Mouse (Mus musculus): Measurements from ENCODE around the gene Specc1. TPM values are rescaled to one million over a fixed set of nuclear protein-coding genes. Genes with fewer than 3 reads are reported as not detected.

Gene Specc1
- polyA plus RNA-seq, 1 experiment, result 28.9 TPM

DNA sequence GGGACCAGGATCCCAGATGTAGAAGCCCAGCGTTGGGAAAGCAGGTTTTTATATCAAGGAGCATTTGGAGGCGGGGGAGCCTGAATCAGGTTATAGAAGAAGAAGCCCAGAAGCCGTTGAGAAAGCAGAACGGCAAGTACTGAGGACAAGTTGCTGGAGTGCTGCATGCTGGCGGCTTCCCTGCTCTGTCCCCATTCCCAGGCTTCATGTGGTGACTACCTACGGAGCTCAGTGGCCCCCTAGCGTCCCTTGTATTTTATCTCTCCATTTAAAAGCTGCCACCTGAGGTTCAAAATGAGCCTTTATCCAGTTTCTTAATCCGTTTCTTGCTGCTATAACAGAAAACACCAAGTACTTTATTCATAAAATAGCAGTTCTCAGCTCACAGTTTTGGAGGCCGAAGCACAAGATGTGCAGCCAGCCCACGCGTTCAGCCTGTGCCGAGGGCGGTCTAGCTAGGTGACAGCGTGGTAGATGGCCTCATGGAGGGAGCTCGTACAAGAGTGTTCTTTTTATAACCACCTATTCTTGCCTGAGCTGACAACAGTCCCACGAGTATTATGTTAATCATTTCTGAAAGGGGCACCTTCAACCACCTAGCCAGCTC, 54.2 kb downstream of the Specc1 start:
- Histone ChIP-seq H3K4me3 (ENCODE audit: extremely low read depth, insufficient read depth, insufficient read length) (no peak overlapping the region), H3K4me1 (ENCODE audit: control insufficient read depth, insufficient read depth, insufficient read length) (peaks cover 5% of the 10 kb centered on the region; the same call in 1 of the 2 replicates), H3K27me3 (ENCODE audit: control insufficient read depth, insufficient read depth, low read length) (peaks cover under 1% of the 10 kb centered on the region; the same call in 1 of the 2 replicates), H3K27ac (ENCODE audit: insufficient read depth, low read length) (no peak overlapping the region), H3K36me3 (ENCODE audit: control insufficient read depth, insufficient read depth, low read length) (no peaks in the 10 kb centered on the region)
- 73% methylated on average over 16 of the region's 16 CpGs for WGBS
- no peak for DNase-seq (ENCODE audit: low read depth in 1 of 2, low spot score in 2 of 2)
- no peak for TF ChIP-seq POLR2A (IDR thresholded peaks at IDR 0.05; ENCODE audit: low read depth, low read length)
- no peak for TF ChIP-seq CTCF (IDR thresholded peaks at IDR 0.05; ENCODE audit: extremely low read depth, insufficient read depth, insufficient read length, insufficient replicate concordance)

DNA sequence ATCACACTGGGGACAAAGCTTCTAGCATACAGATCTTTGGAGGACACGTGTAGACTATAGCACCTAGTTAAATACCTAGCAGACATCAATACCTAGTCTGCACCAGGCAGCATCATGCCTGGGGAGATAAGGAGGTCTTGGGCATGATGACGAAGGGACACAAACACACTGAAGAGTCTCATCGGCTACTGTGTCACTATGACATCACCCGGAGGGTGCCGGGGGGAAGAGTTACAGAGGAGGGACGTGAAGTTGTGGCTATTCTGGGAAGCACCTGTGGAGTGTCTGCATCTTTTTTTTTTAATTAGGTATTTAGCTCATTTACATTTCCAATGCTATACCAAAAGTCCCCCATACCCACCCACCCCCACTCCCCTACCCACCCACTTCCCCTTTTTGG, 55.5 kb downstream of the Specc1 start:
- H3K36me3 ChIP-seq (ENCODE audit: control insufficient read depth, insufficient read depth, low read length), result no peaks in the 10 kb centered on the region
- no peak overlapping the region for H3K4me3 ChIP-seq (ENCODE audit: extremely low read depth, insufficient read depth, insufficient read length)
- DNase-seq (ENCODE audit: low read depth in 1 of 2, low spot score in 2 of 2), result no peak
- H3K27ac ChIP-seq (ENCODE audit: insufficient read depth, low read length), result no peak overlapping the region
- no peaks in the 10 kb centered on the region for H3K27me3 ChIP-seq (ENCODE audit: control insufficient read depth, insufficient read depth, low read length)
- peaks cover 2% of the 10 kb centered on the region; the same call in 1 of the 2 replicates for H3K4me1 ChIP-seq (ENCODE audit: control insufficient read depth, insufficient read depth, insufficient read length)
- 70% methylated on average over 6 of the region's 6 CpGs for WGBS
- TF ChIP-seq CTCF (IDR thresholded peaks at IDR 0.05; ENCODE audit: extremely low read depth, insufficient read depth, insufficient read length, insufficient replicate concordance), result no peak
- TF ChIP-seq POLR2A (IDR thresholded peaks at IDR 0.05; ENCODE audit: low read depth, low read length), result no peak

DNA sequence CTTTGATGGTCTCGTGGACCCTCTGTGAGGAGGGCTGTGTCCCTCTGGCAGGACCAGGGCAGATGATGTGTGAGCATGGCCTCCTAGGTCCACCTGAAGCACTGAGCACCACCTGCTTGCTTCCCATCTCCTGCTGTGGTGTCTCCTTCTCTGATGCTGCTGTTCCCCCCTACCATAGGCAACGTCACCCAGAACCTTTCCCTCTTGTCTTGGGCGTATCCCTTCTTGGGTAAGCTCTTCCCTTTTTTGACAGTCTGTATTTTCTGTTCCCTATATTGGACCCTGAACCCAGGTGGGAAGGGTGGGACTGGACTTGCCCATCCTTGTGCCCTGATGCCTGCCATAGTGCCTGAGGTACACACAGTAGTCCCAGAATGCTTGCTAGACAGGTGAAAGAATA, 56.9 kb downstream of the Specc1 start:
- H3K4me3 ChIP-seq (ENCODE audit: extremely low read depth, insufficient read depth, insufficient read length), result no peak overlapping the region
- DNase-seq (ENCODE audit: low read depth in 1 of 2, low spot score in 2 of 2), result no peak
- H3K36me3 ChIP-seq (ENCODE audit: control insufficient read depth, insufficient read depth, low read length), result no peaks in the 10 kb centered on the region
- peaks cover 2% of the 10 kb centered on the region; the same call in 1 of the 2 replicates for H3K4me1 ChIP-seq (ENCODE audit: control insufficient read depth, insufficient read depth, insufficient read length)
- TF ChIP-seq POLR2A (IDR thresholded peaks at IDR 0.05; ENCODE audit: low read depth, low read length) (no peak), CTCF (IDR thresholded peaks at IDR 0.05; ENCODE audit: extremely low read depth, insufficient read depth, insufficient read length, insufficient replicate concordance) (no peak)
- H3K27ac ChIP-seq (ENCODE audit: insufficient read depth, low read length), result peak overlapping the region; percentile 48; the same call in 1 of the 2 replicates
- WGBS, result 85% methylated on average over 3 of the region's 3 CpGs
- H3K27me3 ChIP-seq (ENCODE audit: control insufficient read depth, insufficient read depth, low read length), result no peaks in the 10 kb centered on the region

GRCm38 (mm10) chr11:62015071-62015654, 58.6 kb downstream of the Specc1 start:
- Histone ChIP-seq H3K4me1 (ENCODE audit: control insufficient read depth, insufficient read depth, insufficient read length) (peaks cover 2% of the 10 kb centered on the region; the same call in 1 of the 2 replicates), H3K27ac (ENCODE audit: insufficient read depth, low read length) (no peak overlapping the region), H3K27me3 (ENCODE audit: control insufficient read depth, insufficient read depth, low read length) (no peaks in the 10 kb centered on the region), H3K4me3 (ENCODE audit: extremely low read depth, insufficient read depth, insufficient read length) (no peak overlapping the region), H3K36me3 (ENCODE audit: control insufficient read depth, insufficient read depth, low read length) (no peaks in the 10 kb centered on the region)
- 92% methylated on average over 13 of the region's 13 CpGs for WGBS
- no peak for DNase-seq (ENCODE audit: low read depth in 1 of 2, low spot score in 2 of 2)
- no peak for TF ChIP-seq CTCF (IDR thresholded peaks at IDR 0.05; ENCODE audit: extremely low read depth, insufficient read depth, insufficient read length, insufficient replicate concordance)
- no peak for TF ChIP-seq POLR2A (IDR thresholded peaks at IDR 0.05; ENCODE audit: low read depth, low read length)

DNA sequence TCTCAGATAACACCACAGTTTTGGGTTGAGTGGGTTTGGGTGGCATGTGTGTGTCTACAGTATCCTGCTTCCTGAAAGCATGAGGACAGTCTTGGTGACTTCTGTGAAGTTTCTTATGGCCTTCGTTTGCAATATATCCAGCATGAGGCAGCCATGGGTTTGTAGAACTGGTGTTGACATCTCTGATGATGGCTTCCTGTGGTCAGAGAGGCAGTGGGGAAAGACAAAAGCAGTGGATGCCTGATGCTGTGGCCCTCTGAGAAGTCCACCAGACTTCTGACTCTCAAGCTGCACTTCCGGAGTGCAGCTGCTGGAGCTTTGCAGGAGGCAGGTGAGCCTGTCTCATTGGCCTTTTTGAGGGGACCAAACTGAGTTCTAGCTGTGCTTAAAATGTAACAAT, 60.4 kb downstream of the Specc1 start:
- WGBS, result 59% methylated on average over 2 of the region's 2 CpGs
- no peak overlapping the region for H3K27ac ChIP-seq (ENCODE audit: insufficient read depth, low read length)
- no peak overlapping the region for H3K4me3 ChIP-seq (ENCODE audit: extremely low read depth, insufficient read depth, insufficient read length)
- DNase-seq (ENCODE audit: low read depth in 1 of 2, low spot score in 2 of 2), result no peak
- TF ChIP-seq POLR2A (IDR thresholded peaks at IDR 0.05; ENCODE audit: low read depth, low read length), result no peak
- TF ChIP-seq CTCF (IDR thresholded peaks at IDR 0.05; ENCODE audit: extremely low read depth, insufficient read depth, insufficient read length, insufficient replicate concordance), result no peak
- no peaks in the 10 kb centered on the region for H3K27me3 ChIP-seq (ENCODE audit: control insufficient read depth, insufficient read depth, low read length)
- H3K36me3 ChIP-seq (ENCODE audit: control insufficient read depth, insufficient read depth, low read length), result no peaks in the 10 kb centered on the region
- H3K4me1 ChIP-seq (ENCODE audit: control insufficient read depth, insufficient read depth, insufficient read length), result peaks cover 2% of the 10 kb centered on the region; the same call in 1 of the 2 replicates

DNA sequence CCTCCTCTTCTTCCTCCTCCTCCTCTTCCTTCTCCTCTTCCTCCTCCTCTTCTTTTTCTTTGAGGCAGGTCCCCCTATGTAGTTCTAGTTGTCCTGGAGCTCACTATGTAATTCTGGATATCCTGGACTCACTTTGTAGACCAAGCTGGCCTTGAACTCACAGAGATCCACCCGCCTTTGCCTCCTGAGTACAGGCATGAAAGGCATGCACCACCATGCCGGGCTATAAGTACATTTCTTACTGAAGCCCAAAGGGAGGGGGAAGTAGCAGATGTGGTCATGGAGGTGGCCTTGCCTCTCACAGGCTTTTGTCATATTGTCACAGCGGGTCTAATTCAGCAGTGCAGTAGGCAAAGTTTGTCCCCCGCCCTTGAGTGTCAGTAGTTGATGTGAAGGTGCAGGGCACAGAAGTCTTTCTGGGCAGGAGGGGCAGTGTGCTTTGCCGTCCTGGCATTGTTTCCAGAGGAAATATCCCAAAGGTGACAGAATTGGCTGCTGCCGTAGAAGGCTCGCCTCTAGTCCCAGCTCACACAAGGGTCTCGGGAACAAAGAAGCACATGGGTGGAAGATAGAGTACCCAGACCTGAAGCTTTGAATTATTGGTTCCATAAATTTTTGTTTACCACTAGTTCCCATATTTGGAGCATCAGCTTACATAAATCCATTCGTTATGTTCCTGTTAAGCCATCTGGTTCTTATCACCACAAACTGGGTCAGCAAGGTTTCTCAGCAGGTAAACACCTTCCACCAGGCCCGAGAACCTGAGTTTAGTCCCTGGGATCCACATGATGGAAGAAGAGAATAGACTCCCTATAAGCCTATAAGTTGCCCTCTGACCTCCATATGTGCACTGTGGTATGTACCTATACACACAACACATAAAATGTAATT, 62.0 kb downstream of the Specc1 start:
- WGBS, result 91% methylated on average over 10 of the region's 10 CpGs
- no peak for TF ChIP-seq POLR2A (IDR thresholded peaks at IDR 0.05; ENCODE audit: low read depth, low read length)
- TF ChIP-seq CTCF (IDR thresholded peaks at IDR 0.05; ENCODE audit: extremely low read depth, insufficient read depth, insufficient read length, insufficient replicate concordance), result no peak
- H3K27me3 ChIP-seq (ENCODE audit: control insufficient read depth, insufficient read depth, low read length), result no peaks in the 10 kb centered on the region
- H3K27ac ChIP-seq (ENCODE audit: insufficient read depth, low read length), result no peak overlapping the region
- H3K36me3 ChIP-seq (ENCODE audit: control insufficient read depth, insufficient read depth, low read length), result no peaks in the 10 kb centered on the region
- no peaks in the 10 kb centered on the region for H3K4me1 ChIP-seq (ENCODE audit: control insufficient read depth, insufficient read depth, insufficient read length)
- no peak overlapping the region for H3K4me3 ChIP-seq (ENCODE audit: extremely low read depth, insufficient read depth, insufficient read length)
- DNase-seq (ENCODE audit: low read depth in 1 of 2, low spot score in 2 of 2), result no peak

Data from spleen, adult 2 months (tissue).